Mouse (Mus musculus) heart, postnatal 25 days (tissue): ENCODE results near the gene Nedd9. TPM values are rescaled to one million over a fixed set of nuclear protein-coding genes. Genes with fewer than 3 reads are reported as not detected.
"Not testable (repeated sequence)": the region's sequence is repeated elsewhere in the genome, so short reads cannot be mapped to it uniquely, and the experiment has no call there.

Experiments used
- DNase-seq: peaks from one replicate; pipeline ENCODE4 v3.0.0; 2022; ENCODE audit warnings: low spot score
- intact Hi-C: fragments of 180-260 bp; cut with DNase I; formaldehyde crosslinking; loops from one replicate; pipeline ENCODE4 v1.15.1; 2025
- total RNA-seq, 2 experiments: library from RNA; stranded (reverse); gene quantifications; 2 replicates each; pipeline ENCODE4 v1.2.3; 2021

The Nedd9 gene
- total RNA-seq, 2 experiments from 2014 or later: 23.3 to 28.2 TPM

- intact Hi-C loops: no loop called here
- no peak for DNase-seq
These were observed 206.5 kb downstream of the Nedd9 start for GRCm38 (mm10) chr13:41280696-41281095.

GRCm38 (mm10) chr13:41273927-41274650 is 213.1 kb downstream of the Nedd9 start, which contains the start of gene Gm17364:
Gm17364 (minus strand) TSS chr13:41273977.
- DNase-seq: no peak
- intact Hi-C loops: no loop called here

GRCm38 (mm10) chr13:41267827-41268408 is 219.2 kb downstream of the Nedd9 start:
- no peak for DNase-seq

GRCm38 (mm10) chr13:41263304-41264006 is 223.7 kb downstream of the Nedd9 start:
- intact Hi-C loops: no loop called here
- no peak for DNase-seq

More at GRCm38 (mm10) chr13:41267827-41268408, 219.2 kb downstream of the Nedd9 start:
- intact Hi-C loops: no loop called here

- intact Hi-C loops, DNase-seq: not testable (repeated sequence)
These were observed 225.5 kb downstream of the Nedd9 start for GRCm38 (mm10) chr13:41261617-41262016.

Other genes starting within 250 kb of the Nedd9 start
- gene Smim13, start 237.5 kb downstream of the Nedd9 start, total RNA-seq: 10 to 100 TPM; 23.3 to 24.5 TPM
- not detected for gene Gm17364, start 213.4 kb downstream of the Nedd9 start, total RNA-seq
- 10 to 100 TPM; 20.4 to 21.5 TPM for gene Tmem170b, start 118.5 kb upstream of the Nedd9 start, total RNA-seq